Mouse (Mus musculus): ENCODE data around the gene Mcl1. TPM values are rescaled to one million over a fixed set of nuclear protein-coding genes. Genes with fewer than 3 reads are reported as not detected.

Mcl1 gene
- polyA plus RNA-seq, 1 experiment from 2014 or later, result 41.4 TPM

GRCm38 (mm10) chr3:95704612-95705011 is 46.0 kb downstream of the Mcl1 start:
- Histone ChIP-seq H3K4me2 (no peak overlapping the region), H3K27ac (replicated peaks) (no peak overlapping the region), H3K9me3 (replicated peaks) (no peaks in the 10 kb centered on the region), H3K36me3 (no peaks in the 10 kb centered on the region), H3K27me3 (replicated peaks) (no peaks in the 10 kb centered on the region), H3K4me3 (replicated peaks) (no peak overlapping the region), H3K4me1 (peaks cover 20% of the 10 kb centered on the region; the same call in 1 of the 2 replicates), H3K9ac (replicated peaks) (no peak overlapping the region)
- WGBS, result 88% methylated on average over 4 of the region's 4 CpGs
- no peak for ATAC-seq (ENCODE audit: low FRiP score)

- Histone ChIP-seq H3K4me2 (no peak overlapping the region), H3K9me3 (replicated peaks) (no peaks in the 10 kb centered on the region), H3K27me3 (replicated peaks) (no peaks in the 10 kb centered on the region), H3K9ac (replicated peaks) (no peak overlapping the region), H3K4me3 (replicated peaks) (no peak overlapping the region), H3K27ac (replicated peaks) (no peak overlapping the region), H3K36me3 (no peaks in the 10 kb centered on the region), H3K4me1 (peaks cover 11% of the 10 kb centered on the region; the same call in 1 of the 2 replicates)
- ATAC-seq (ENCODE audit: low FRiP score), result no peak
- 94% methylated on average over 4 of the region's 4 CpGs for WGBS
Observed at GRCm38 (mm10) chr3:95706273-95706672, 47.7 kb downstream of the Mcl1 start.

GRCm38 (mm10) chr3:95707497-95707896 is 48.9 kb downstream of the Mcl1 start:
- no peaks in the 10 kb centered on the region for H3K4me1 ChIP-seq
- H3K27ac ChIP-seq (replicated peaks), result no peak overlapping the region
- H3K9ac ChIP-seq (replicated peaks), result no peak overlapping the region
- H3K4me2 ChIP-seq, result no peak overlapping the region
- H3K36me3 ChIP-seq, result no peaks in the 10 kb centered on the region
- H3K9me3 ChIP-seq (replicated peaks), result no peaks in the 10 kb centered on the region
- H3K4me3 ChIP-seq (replicated peaks), result no peak overlapping the region
- no peaks in the 10 kb centered on the region for H3K27me3 ChIP-seq (replicated peaks)
- no peak for ATAC-seq (ENCODE audit: low FRiP score)
- WGBS, result 93% methylated on average over 7 of the region's 7 CpGs

- Histone ChIP-seq H3K9ac (replicated peaks) (no peak overlapping the region), H3K9me3 (replicated peaks) (no peaks in the 10 kb centered on the region), H3K27ac (replicated peaks) (no peak overlapping the region), H3K4me1 (no peaks in the 10 kb centered on the region), H3K4me2 (no peak overlapping the region), H3K4me3 (replicated peaks) (no peak overlapping the region), H3K27me3 (replicated peaks) (no peaks in the 10 kb centered on the region), H3K36me3 (no peaks in the 10 kb centered on the region)
- ATAC-seq (ENCODE audit: low FRiP score), result no peak
- 94% methylated on average over 4 of the region's 4 CpGs for WGBS
Observed at GRCm38 (mm10) chr3:95709044-95709443, 50.5 kb downstream of the Mcl1 start.

GRCm38 (mm10) chr3:95709967-95710366 is 51.4 kb downstream of the Mcl1 start:
- Histone ChIP-seq H3K4me3 (replicated peaks) (no peak overlapping the region), H3K4me2 (no peak overlapping the region), H3K27me3 (replicated peaks) (no peaks in the 10 kb centered on the region), H3K9ac (replicated peaks) (no peak overlapping the region), H3K9me3 (replicated peaks) (no peaks in the 10 kb centered on the region), H3K4me1 (no peaks in the 10 kb centered on the region), H3K27ac (replicated peaks) (no peak overlapping the region), H3K36me3 (no peaks in the 10 kb centered on the region)
- ATAC-seq (ENCODE audit: low FRiP score), result no peak

Other genes starting within 250 kb of the Mcl1 start
- 14.2 and 20.5 TPM in 2 replicates for gene Arnt, start 224.4 kb upstream of the Mcl1 start, polyA plus RNA-seq (2015; fragmentation: Nextera tagmentation; extraction: Ambion mirVana)
- 10.7 and 12.0 TPM in 2 replicates for gene Ctsk, start 159.5 kb upstream of the Mcl1 start, polyA plus RNA-seq (2015; fragmentation: Nextera tagmentation; extraction: Ambion mirVana)
- 22.4 and 25.4 TPM in 2 replicates for gene Ctss, start 132.0 kb upstream of the Mcl1 start, polyA plus RNA-seq (2015; fragmentation: Nextera tagmentation; extraction: Ambion mirVana)
- gene Hormad1, start 99.1 kb upstream of the Mcl1 start, polyA plus RNA-seq (2015; fragmentation: Nextera tagmentation; extraction: Ambion mirVana), result not detected in 2 replicates
- gene Golph3l, start 69.9 kb upstream of the Mcl1 start, polyA plus RNA-seq (2015; fragmentation: Nextera tagmentation; extraction: Ambion mirVana), result 24.8 and 28.1 TPM in 2 replicates
- gene Ensa, start 33.8 kb upstream of the Mcl1 start, polyA plus RNA-seq (2015; fragmentation: Nextera tagmentation; extraction: Ambion mirVana), result 102 and 109 TPM in 2 replicates
- gene Adamtsl4, start 29.1 kb downstream of the Mcl1 start, polyA plus RNA-seq (2015; fragmentation: Nextera tagmentation; extraction: Ambion mirVana), result 1.3 and 1.6 TPM in 2 replicates
- 11.6 and 11.8 TPM in 2 replicates for gene Ecm1, start 80.8 kb downstream of the Mcl1 start, polyA plus RNA-seq (2015; fragmentation: Nextera tagmentation; extraction: Ambion mirVana)
- gene Tars2, start 101.4 kb downstream of the Mcl1 start, polyA plus RNA-seq (2015; fragmentation: Nextera tagmentation; extraction: Ambion mirVana), result 49.4 and 52.7 TPM in 2 replicates
- 20.3 and 22.3 TPM in 2 replicates for gene Rprd2, start 160.1 kb downstream of the Mcl1 start, polyA plus RNA-seq (2015; fragmentation: Nextera tagmentation; extraction: Ambion mirVana)
- gene Prpf3, start 197.1 kb downstream of the Mcl1 start, polyA plus RNA-seq (2015; fragmentation: Nextera tagmentation; extraction: Ambion mirVana), result 32.2 and 36.3 TPM in 2 replicates
- 284 and 296 TPM in 2 replicates for gene Mrps21, start 212.7 kb downstream of the Mcl1 start, polyA plus RNA-seq (2015; fragmentation: Nextera tagmentation; extraction: Ambion mirVana)
- 4.3 and 4.5 TPM in 2 replicates for gene Ciart, start 223.5 kb downstream of the Mcl1 start, polyA plus RNA-seq (2015; fragmentation: Nextera tagmentation; extraction: Ambion mirVana)
- 23.8 and 25.3 TPM in 2 replicates for gene BC028528, start 233.2 kb downstream of the Mcl1 start, polyA plus RNA-seq (2015; fragmentation: Nextera tagmentation; extraction: Ambion mirVana)
- gene Aph1a, start 235.2 kb downstream of the Mcl1 start, polyA plus RNA-seq (2015; fragmentation: Nextera tagmentation; extraction: Ambion mirVana), result 31.0 and 39.5 TPM in 2 replicates
- gene Car14, start 245.9 kb downstream of the Mcl1 start, polyA plus RNA-seq (2015; fragmentation: Nextera tagmentation; extraction: Ambion mirVana), result 1.3 and 1.8 TPM in 2 replicates